Mouse (Mus musculus): ENCODE data around the gene Hibch.

- TF ChIP-seq CTCF (IDR thresholded peaks at IDR 0.05; ENCODE audit: control insufficient read depth, insufficient read depth, insufficient replicate concordance, low read depth, low read length) = no peak
- TF ChIP-seq POLR2A (IDR thresholded peaks at IDR 0.05; ENCODE audit: control insufficient read depth, low read depth, low read length) = no peak
These were observed 28.4 kb upstream of the Hibch start for GRCm38 (mm10) chr1:52816232-52816891.

All from testis, adult 2 months (tissue).